Mouse (Mus musculus): Measurements from ENCODE around the gene Zbtb3.

GRCm38 (mm10) chr19:8765562-8765961 lies 36.8 kb upstream of the Zbtb3 start:
- TF ChIP-seq CTCF (IDR thresholded peaks at IDR 0.05; ENCODE audit: control insufficient read depth, insufficient read depth, insufficient replicate concordance, low read depth, low read length) (no peak), POLR2A (IDR thresholded peaks at IDR 0.05; ENCODE audit: control insufficient read depth, low read depth, low read length) (no peak)

Data from testis, adult 2 months (tissue).